Mouse (Mus musculus): ENCODE data around the gene Amh.

GRCm38 (mm10) chr10:80856267-80856666 lies 51.2 kb downstream of the Amh start:
- no peak for TF ChIP-seq TAL1 (IDR thresholded peaks at IDR 0.05; ENCODE audit: low read length)
- no peak for TF ChIP-seq GATA1 (IDR thresholded peaks at IDR 0.05; ENCODE audit: low read length)

Data from erythroblast, embryonic 14.5 days (primary cell).